Mouse (Mus musculus) hindbrain, embryonic 11.5 days (tissue): ENCODE measurements around the gene Tnfrsf23. TPM values are rescaled to one million over a fixed set of nuclear protein-coding genes. Genes with fewer than 3 reads are reported as not detected.

Experiments used
- ATAC-seq: fragments of 200-750 bp; cut with Nextera tagmentation; 2 replicates; pipeline ENCODE4 v1.8.0; 2017; ENCODE audit warnings: mild to moderate bottlenecking, moderate TSS enrichment, moderate library complexity; ENCODE audit not compliant: low FRiP score
- DNase-seq: peaks from one replicate; pipeline ENCODE4 v3.0.0-alpha.2; 2015; ENCODE audit warnings: low spot score
- H3K27ac ChIP-seq: fragments of 300-500 bp; sonication (generic); 2 replicates; pipeline ENCODE4 v1.5.1; 2014; ENCODE audit warnings: mild to moderate bottlenecking, low read depth, low read length
- H3K27me3 ChIP-seq: fragments of 300-500 bp; sonication (generic); 2 replicates; pipeline ENCODE4 v1.6.1; 2014; ENCODE audit warnings: mild to moderate bottlenecking, low read length, moderate library complexity, mixed read lengths; ENCODE audit not compliant: control insufficient read depth, insufficient read depth
- H3K36me3 ChIP-seq: fragments of 300-500 bp; sonication (generic); 2 replicates; pipeline ENCODE4 v1.6.1; 2014; ENCODE audit warnings: mild to moderate bottlenecking, low read length, moderate library complexity, mixed read lengths; ENCODE audit not compliant: control insufficient read depth, insufficient read depth
- H3K4me1 ChIP-seq: fragments of 300-500 bp; sonication (generic); replicated peaks from 2 replicates; pipeline ENCODE4 v1.6.1; 2014; ENCODE audit warnings: low read length, mixed read lengths; ENCODE audit not compliant: control insufficient read depth, insufficient read depth
- H3K4me2 ChIP-seq: fragments of 300-500 bp; sonication (generic); replicated peaks from 2 replicates; pipeline ENCODE4 v1.6.1; 2014; ENCODE audit warnings: mild to moderate bottlenecking, low read depth, low read length
- H3K4me3 ChIP-seq: fragments of 300-500 bp; sonication (generic); 2 replicates; pipeline ENCODE4 v1.5.1; 2014; ENCODE audit warnings: low read depth, low read length
- H3K9ac ChIP-seq: fragments of 300-500 bp; sonication (generic); 2 replicates; pipeline ENCODE4 v1.6.1; 2014; ENCODE audit warnings: low read depth, low read length
- H3K9me3 ChIP-seq: fragments of 300-500 bp; sonication (generic); 2 replicates; pipeline ENCODE4 v1.6.1; 2016; ENCODE audit warnings: low read length; ENCODE audit not compliant: control insufficient read depth
- WGBS: fragments of 180-500 bp; shearing (Covaris S2); extraction: QIAGEN DNeasy Blood & Tissue Kit; methylation state at CpG from one replicate; pipeline ENCODE4 v1.1.7; 2014; 5-methylcytosine and 5-hydroxymethylcytosine counted together
- polyA plus RNA-seq: library from polyadenylated mRNA; unstranded; fragments of >200 nt; fragmentation: Nextera tagmentation; extraction: Ambion mirVana; gene quantifications from 2 replicates; pipeline ENCODE4 v1.2.1, GENCODE M21; 2014

Gene Tnfrsf23
- 0.40 and 0.49 TPM in 2 replicates for polyA plus RNA-seq

DNA sequence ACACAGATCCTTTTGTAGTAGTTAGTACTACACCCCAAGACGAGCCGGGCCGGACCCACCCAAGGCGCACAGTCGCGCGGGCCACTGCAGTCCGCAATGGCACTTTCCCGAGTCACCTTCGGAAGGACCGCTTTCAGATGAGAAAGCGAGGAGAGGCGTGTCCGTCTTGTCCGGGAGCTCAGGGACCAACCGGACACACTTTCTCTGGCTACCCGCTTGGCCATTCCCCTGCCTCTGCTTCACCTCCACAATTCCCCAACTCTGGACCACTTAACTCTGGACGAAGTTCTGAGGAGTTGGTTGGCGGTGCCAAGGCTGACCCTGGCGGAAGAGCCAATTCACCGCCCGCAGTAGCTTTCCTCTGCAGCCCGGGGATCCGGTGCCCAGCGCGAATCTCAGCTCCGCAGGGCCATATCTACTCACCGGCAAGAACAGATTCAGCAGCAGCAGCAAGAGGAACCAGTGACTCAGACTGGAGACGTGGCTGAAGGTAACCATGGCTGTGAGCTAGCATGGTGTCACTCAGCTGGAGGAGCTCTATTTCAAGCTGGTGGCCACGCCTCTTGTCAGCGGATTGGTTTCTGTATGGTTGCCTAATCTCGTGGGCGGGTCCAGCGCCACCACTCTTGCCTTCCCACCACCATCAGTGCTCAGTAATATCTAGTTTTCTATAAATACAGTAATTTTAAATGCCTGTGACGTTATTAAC lies at the start of gene Tnfrsf23:
TSS of gene Tnfrsf23 (minus strand) at position 514 of the 709 bp plus-strand sequence.
- no peaks in the 10 kb centered on the region for H3K27me3 ChIP-seq
- no peak within 1 kb of the TSS for H3K27ac ChIP-seq
- H3K4me1 ChIP-seq = no peaks in the 10 kb centered on the region
- no peaks in the 10 kb centered on the region for H3K36me3 ChIP-seq
- H3K4me2 ChIP-seq = peak within 1 kb of the TSS; percentile 74
- DNase-seq (peak; percentile 73), ATAC-seq (peak; percentile 78; the same call in 1 of the 2 replicates)
- no peak within 1 kb of the TSS for H3K9ac ChIP-seq
- peak within 1 kb of the TSS; percentile 32 for H3K4me3 ChIP-seq
- no peaks in the 10 kb centered on the region for H3K9me3 ChIP-seq
- 4% methylated on average over 35 of the region's 35 CpGs for WGBS

DNA sequence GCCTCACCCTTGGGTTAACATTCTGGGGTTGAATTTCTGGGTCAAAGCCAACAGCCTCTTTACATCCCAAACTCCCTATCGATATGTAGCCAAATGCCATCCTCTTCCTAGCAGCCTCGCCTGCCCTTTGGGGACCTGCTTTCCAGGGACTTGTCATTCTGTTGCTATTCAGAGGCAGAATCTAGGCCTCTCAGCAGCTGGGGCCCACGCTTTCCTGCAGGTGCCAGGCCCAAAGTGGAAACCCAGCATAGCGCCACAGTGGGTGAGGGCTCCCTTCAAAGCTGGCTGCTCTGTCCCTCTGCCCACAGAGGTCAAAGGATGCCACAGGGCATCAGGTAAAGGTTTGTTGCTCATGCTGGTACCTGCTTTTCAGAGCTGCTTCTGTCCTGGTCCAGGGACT lies 48.1 kb upstream of the Tnfrsf23 start:
- Histone ChIP-seq H3K4me2 (no peak overlapping the region), H3K9ac (no peak overlapping the region), H3K27me3 (no peaks in the 10 kb centered on the region), H3K9me3 (no peaks in the 10 kb centered on the region), H3K4me1 (no peaks in the 10 kb centered on the region; the same call in 1 of the 2 replicates), H3K4me3 (no peak overlapping the region), H3K27ac (no peak overlapping the region), H3K36me3 (no peaks in the 10 kb centered on the region)
- WGBS = 91% methylated on average over 4 of the region's 4 CpGs
- no peak for ATAC-seq
- no peak for DNase-seq

DNA sequence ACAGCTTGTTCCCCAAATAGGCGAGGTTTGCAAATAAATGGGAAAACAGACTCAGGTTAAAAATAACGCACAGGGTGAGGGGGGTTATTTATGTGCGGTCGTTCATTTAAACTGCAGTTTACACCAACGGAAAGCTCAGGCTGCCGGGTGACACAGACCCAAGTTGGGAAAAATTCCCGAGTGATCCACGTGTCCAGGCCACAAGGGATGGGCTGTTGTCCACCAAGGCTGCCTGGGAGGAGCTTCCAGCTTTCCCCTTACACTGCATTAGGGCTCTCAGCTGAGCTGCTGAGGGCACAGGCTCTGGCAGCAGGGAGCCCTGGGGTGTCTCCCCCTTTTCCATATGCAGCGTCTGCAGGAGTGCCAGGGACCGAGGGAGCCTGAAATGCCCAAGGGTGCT lies 44.2 kb upstream of the Tnfrsf23 start:
- ATAC-seq = no peak
- Histone ChIP-seq H3K27me3 (no peaks in the 10 kb centered on the region), H3K4me2 (no peak overlapping the region), H3K9ac (no peak overlapping the region), H3K27ac (no peak overlapping the region), H3K4me1 (no peaks in the 10 kb centered on the region), H3K4me3 (no peak overlapping the region), H3K9me3 (no peaks in the 10 kb centered on the region), H3K36me3 (no peaks in the 10 kb centered on the region)
- 86% methylated on average over 10 of the region's 10 CpGs for WGBS
- no peak for DNase-seq

DNA sequence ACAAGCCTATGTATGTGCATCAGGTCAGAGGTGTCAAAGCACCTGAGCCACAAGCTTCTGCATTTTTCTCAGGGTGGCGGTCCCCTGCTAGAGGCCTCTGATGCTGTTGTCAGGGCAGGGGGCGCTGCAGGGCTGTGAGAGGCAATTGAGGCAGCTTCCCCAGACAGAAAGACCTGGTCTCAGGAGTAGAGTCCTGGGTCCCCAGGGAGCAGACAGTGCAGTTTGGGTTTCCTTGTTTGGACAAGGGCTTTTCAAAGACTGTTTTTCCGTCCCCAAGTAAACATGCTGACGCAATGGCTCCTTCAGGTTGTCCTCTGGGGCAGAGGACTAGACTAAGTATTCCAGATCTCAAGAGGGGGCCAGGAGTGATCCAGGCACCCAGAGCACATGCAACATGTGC lies 40.7 kb upstream of the Tnfrsf23 start:
- Histone ChIP-seq H3K27me3 (no peaks in the 10 kb centered on the region), H3K9me3 (no peaks in the 10 kb centered on the region), H3K27ac (no peak overlapping the region), H3K36me3 (no peaks in the 10 kb centered on the region), H3K4me3 (no peak overlapping the region), H3K4me2 (no peak overlapping the region), H3K9ac (no peak overlapping the region), H3K4me1 (no peaks in the 10 kb centered on the region)
- ATAC-seq = no peak
- 76% methylated on average over 4 of the region's 4 CpGs for WGBS
- no peak for DNase-seq

DNA sequence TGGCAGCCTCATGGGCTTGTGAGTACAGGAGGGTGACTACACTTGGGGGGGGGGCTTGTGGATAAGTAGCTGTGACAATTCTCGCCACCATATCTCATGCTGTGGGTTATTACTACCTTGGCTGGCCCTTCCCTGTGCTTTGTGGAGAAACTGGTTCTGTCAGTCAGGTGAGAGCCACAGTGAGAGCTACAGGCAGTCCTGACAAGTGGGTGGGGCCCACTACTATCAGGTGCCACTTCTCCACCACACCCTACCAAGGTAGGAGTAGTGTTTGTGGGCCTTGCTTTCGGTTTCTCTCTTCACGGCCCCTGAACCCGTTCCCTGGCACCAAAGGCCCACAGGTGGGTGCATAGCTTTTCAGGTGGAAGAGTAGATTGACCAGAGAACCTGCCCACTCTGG lies 38.2 kb upstream of the Tnfrsf23 start:
- H3K4me3 ChIP-seq = no peak overlapping the region
- no peaks in the 10 kb centered on the region for H3K4me1 ChIP-seq
- no peak overlapping the region for H3K4me2 ChIP-seq
- H3K9ac ChIP-seq = no peak overlapping the region
- no peak overlapping the region for H3K27ac ChIP-seq
- ATAC-seq (no peak), DNase-seq (no peak)
- 90% methylated on average over 4 of the region's 4 CpGs for WGBS
- no peaks in the 10 kb centered on the region for H3K9me3 ChIP-seq
- H3K27me3 ChIP-seq = no peaks in the 10 kb centered on the region
- no peaks in the 10 kb centered on the region for H3K36me3 ChIP-seq

DNA sequence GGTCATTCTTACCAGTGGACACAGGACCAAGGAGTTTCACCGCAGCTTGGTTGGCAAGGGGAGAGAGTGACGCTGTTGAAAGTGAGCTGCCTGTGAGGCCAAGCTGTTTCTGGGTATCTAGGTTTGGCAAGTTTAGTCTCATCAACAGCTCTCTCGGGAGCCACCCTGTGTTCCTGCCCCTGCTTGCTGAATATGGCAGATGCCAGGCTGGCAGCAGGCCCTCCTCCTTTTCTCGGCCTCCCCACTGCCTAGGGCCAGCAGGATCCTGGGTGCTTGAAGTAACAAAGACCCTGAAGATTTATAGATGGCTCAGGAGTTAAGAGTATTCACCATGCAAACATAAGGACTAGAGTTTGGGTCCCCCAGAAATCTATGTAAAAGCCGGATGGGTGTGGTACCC lies 37.0 kb upstream of the Tnfrsf23 start:
- WGBS = 86% methylated on average over 5 of the region's 5 CpGs
- no peak for DNase-seq
- H3K4me2 ChIP-seq = no peak overlapping the region
- H3K4me1 ChIP-seq = no peaks in the 10 kb centered on the region
- no peak for ATAC-seq
- no peaks in the 10 kb centered on the region for H3K36me3 ChIP-seq
- H3K9ac ChIP-seq = no peak overlapping the region
- no peak overlapping the region for H3K4me3 ChIP-seq
- H3K27ac ChIP-seq = no peak overlapping the region
- no peaks in the 10 kb centered on the region for H3K9me3 ChIP-seq
- no peaks in the 10 kb centered on the region for H3K27me3 ChIP-seq

DNA sequence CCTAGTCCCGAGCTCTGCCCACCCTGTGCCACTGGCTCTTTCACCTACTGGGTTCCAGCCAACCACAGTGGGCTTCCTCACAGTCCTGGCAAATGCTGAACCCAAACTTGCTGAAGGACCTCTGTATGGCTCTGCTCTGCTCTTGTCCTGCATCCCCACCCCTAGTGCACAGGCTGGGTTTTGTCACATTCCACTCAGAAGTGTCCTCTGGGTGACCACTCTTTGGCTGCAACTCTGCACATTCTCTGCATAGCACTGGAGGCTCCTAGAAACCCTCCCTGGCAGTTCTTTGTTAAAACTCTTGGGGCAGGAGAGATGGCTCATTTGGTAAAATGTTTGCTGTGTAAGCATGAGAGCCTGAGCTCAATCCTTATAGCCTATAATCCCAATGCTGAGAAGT lies 32.1 kb upstream of the Tnfrsf23 start:
- ATAC-seq (no peak), DNase-seq (no peak)
- WGBS = 83% methylated on average over 1 of the region's 1 CpGs
- Histone ChIP-seq H3K4me1 (no peaks in the 10 kb centered on the region), H3K9ac (no peak overlapping the region), H3K4me2 (no peak overlapping the region), H3K4me3 (no peak overlapping the region), H3K36me3 (no peaks in the 10 kb centered on the region), H3K9me3 (no peaks in the 10 kb centered on the region), H3K27ac (no peak overlapping the region), H3K27me3 (no peaks in the 10 kb centered on the region)

DNA sequence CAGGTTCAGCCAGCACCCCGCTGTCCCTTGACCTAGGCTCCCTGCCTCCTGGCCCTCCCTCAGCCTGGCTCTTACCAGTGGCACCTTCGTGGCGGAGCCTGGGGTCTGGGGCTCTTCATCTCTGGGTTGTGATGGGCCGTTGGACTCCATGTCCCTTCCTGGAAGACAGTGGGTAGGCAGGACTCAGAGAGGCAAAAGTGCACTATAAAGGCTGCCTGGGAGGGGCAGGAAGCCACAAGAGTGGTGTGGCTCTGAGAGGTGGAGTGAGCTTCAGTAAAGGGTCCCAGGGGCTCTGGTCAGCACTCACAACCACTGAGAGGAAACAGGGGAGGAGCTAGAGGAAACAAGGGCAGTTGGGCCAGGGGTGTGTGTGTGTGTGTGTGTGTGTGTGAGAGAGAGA lies 27.7 kb upstream of the Tnfrsf23 start:
- ATAC-seq = no peak
- Histone ChIP-seq H3K9me3 (no peaks in the 10 kb centered on the region), H3K4me3 (no peak overlapping the region), H3K4me1 (no peaks in the 10 kb centered on the region), H3K36me3 (no peaks in the 10 kb centered on the region), H3K9ac (no peak overlapping the region), H3K27me3 (no peaks in the 10 kb centered on the region), H3K27ac (no peak overlapping the region), H3K4me2 (no peak overlapping the region)
- DNase-seq = no peak
- 75% methylated on average over 4 of the region's 4 CpGs for WGBS

DNA sequence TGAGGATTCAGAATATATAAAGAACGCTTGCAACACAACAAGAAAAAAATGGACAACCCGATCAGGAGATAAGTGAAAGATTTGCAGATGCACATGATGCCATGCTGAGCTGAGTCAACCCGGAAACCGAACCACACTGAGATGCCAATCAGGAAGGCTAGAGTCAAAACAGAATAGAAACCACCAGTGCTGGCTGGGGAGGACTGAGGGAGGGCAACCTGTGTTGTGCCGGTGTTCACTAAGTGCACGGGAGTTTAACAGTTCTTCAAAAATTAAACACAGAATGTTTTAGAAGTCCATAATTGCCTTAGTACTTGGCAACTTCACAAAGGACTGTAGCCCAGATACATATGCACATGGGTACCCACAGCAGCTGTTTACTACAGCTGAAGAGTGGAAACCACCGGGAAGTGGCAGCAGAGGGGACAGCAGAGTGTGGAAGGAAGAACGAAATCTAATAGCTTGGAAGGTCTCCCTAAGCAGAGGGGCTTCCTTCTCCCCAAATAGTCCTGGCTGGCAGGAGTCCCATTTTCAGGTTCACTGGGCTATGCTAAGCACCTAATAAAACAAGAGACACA lies 27.2 kb upstream of the Tnfrsf23 start:
- Histone ChIP-seq H3K27me3 (no peaks in the 10 kb centered on the region), H3K9me3 (no peaks in the 10 kb centered on the region), H3K4me2 (no peak overlapping the region), H3K36me3 (no peaks in the 10 kb centered on the region), H3K4me1 (no peaks in the 10 kb centered on the region), H3K27ac (no peak overlapping the region), H3K4me3 (no peak overlapping the region), H3K9ac (no peak overlapping the region)
- WGBS = 94% methylated on average over 8 of the region's 8 CpGs
- no peak for DNase-seq
- ATAC-seq = no peak
